Mouse (Mus musculus) neural tube, embryonic 15.5 days (tissue): ENCODE results near the gene 7530416G11Rik. TPM values are rescaled to one million over a fixed set of nuclear protein-coding genes. Genes with fewer than 3 reads are reported as not detected.

ENCODE experiments used
- ATAC-seq: fragments of 200-750 bp; cut with Nextera tagmentation; 2 replicates; pipeline ENCODE4 v1.8.0; 2017; ENCODE audit warnings: mild to moderate bottlenecking, moderate TSS enrichment, moderate library complexity; ENCODE audit not compliant: low FRiP score
- H3K27ac ChIP-seq: fragments of 300-500 bp; sonication (generic); replicated peaks from 2 replicates; pipeline ENCODE4 v1.5.1; 2015; ENCODE audit warnings: mild to moderate bottlenecking, inconsistent platforms
- H3K27me3 ChIP-seq: fragments of 300-500 bp; sonication (generic); replicated peaks from 2 replicates; pipeline ENCODE4 v1.6.1; 2015; ENCODE audit warnings: inconsistent platforms
- H3K36me3 ChIP-seq: fragments of 300-500 bp; sonication (generic); 2 replicates; pipeline ENCODE4 v1.6.1; 2015; ENCODE audit warnings: inconsistent platforms
- H3K4me1 ChIP-seq: fragments of 300-500 bp; sonication (generic); 2 replicates; pipeline ENCODE4 v1.6.1; 2015; ENCODE audit warnings: inconsistent platforms
- H3K4me2 ChIP-seq: fragments of 300-500 bp; sonication (generic); 2 replicates; pipeline ENCODE4 v1.6.1; 2015; ENCODE audit warnings: inconsistent platforms, mild to moderate bottlenecking, moderate library complexity
- H3K4me3 ChIP-seq: fragments of 300-500 bp; sonication (generic); replicated peaks from 2 replicates; pipeline ENCODE4 v1.5.1; 2015; ENCODE audit warnings: mild to moderate bottlenecking, inconsistent platforms
- H3K9ac ChIP-seq: fragments of 300-500 bp; sonication (generic); replicated peaks from 2 replicates; pipeline ENCODE4 v1.6.1; 2015; ENCODE audit warnings: mild to moderate bottlenecking, inconsistent platforms
- H3K9me3 ChIP-seq: fragments of 300-500 bp; sonication (generic); replicated peaks from 2 replicates; pipeline ENCODE4 v1.6.1; 2016; ENCODE audit warnings: inconsistent platforms
- WGBS: fragments of 180-500 bp; shearing (Covaris S2); methylation state at CpG from one replicate; pipeline ENCODE4 v1.1.7; 2015; ENCODE audit warnings: mixed read lengths; 5-methylcytosine and 5-hydroxymethylcytosine counted together
- polyA plus RNA-seq: library from polyadenylated mRNA; unstranded; fragments of >200 nt; fragmentation: Nextera tagmentation; extraction: Ambion mirVana; gene quantifications from 2 replicates; pipeline ENCODE4 v1.2.1, GENCODE M21; 2015

Gene 7530416G11Rik
- polyA plus RNA-seq, 1 experiment from 2014 or later: not detected

DNA sequence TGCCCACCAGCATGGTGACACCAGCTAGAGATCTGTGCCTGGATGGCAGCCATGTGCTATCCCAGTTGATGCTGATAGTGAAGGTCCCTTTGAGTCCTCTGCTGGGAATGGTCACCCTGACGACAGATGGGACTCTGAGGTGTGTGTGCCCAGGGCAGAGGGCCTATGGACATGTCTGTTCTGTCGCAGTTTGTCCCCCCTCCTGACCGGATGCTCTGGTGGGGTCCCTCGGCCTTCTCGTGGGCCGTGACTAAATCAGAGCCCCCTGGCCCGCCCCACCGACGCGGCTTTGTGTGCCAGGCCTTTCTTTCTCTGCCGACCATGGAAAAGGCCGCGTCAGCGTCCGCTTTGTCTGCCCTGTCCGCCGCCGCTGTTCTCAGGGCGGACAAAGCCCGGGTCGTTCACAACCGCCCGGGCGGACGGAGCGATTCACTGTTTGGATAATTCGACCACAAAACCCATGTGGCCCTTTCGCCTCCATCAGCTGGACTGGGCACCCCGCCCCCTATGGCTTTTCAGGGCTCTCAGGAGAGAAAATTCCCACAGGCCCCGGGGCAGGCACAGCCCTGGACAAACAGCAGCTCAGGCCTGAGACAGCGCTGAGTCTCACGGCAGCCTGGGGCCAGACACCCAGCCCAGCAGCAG lies 4.5 kb upstream of the 7530416G11Rik start:
- Histone ChIP-seq H3K27me3 (no peaks in the 10 kb centered on the region), H3K36me3 (no peaks in the 10 kb centered on the region), H3K27ac (0 out of 2 replicates have a peak overlapping the region, but pooled peaks have one; percentile 23), H3K4me2 (no peak overlapping the region), H3K4me3 (no peak overlapping the region), H3K9ac (no peak overlapping the region), H3K4me1 (peaks cover 18% of the 10 kb centered on the region; the same call in 1 of the 2 replicates), H3K9me3 (no peaks in the 10 kb centered on the region)
- ATAC-seq: peak; percentile 25; the same call in 1 of the 2 replicates
- WGBS: 18% methylated on average over 32 of the region's 32 CpGs

DNA sequence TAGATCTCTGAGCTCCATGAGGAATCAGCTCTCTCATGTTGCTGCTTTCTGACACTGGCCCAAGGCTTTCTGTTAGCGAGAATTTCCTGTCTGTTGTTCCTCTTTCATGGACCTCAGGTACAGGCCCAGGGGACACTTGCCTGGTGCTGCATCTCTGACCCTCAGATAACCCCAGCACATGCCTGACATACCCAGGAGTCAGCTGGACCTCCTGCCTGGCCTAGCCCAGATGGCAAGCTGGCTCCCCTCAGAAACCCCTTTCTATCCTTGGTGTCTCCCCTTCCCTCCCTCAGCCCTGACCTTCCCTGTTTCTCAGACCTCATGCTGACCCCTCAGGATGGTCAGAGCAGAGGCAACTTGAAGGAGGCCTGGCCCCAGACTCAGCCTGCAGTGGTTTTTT lies 3.7 kb upstream of the 7530416G11Rik start:
- no peak overlapping the region for H3K4me2 ChIP-seq
- ATAC-seq: no peak
- WGBS: 69% methylated on average over 1 of the region's 1 CpGs
- no peaks in the 10 kb centered on the region for H3K36me3 ChIP-seq
- no peak overlapping the region for H3K4me3 ChIP-seq
- no peaks in the 10 kb centered on the region for H3K9me3 ChIP-seq
- no peak overlapping the region for H3K27ac ChIP-seq
- H3K9ac ChIP-seq: no peak overlapping the region
- peaks cover 18% of the 10 kb centered on the region; the same call in 1 of the 2 replicates for H3K4me1 ChIP-seq
- no peaks in the 10 kb centered on the region for H3K27me3 ChIP-seq

- Histone ChIP-seq H3K27ac (0 out of 2 replicates have a peak overlapping the region, but pooled peaks have one; percentile 51), H3K9ac (no peak overlapping the region), H3K27me3 (no peaks in the 10 kb centered on the region), H3K4me2 (no peak overlapping the region), H3K9me3 (no peaks in the 10 kb centered on the region), H3K4me3 (no peak overlapping the region), H3K36me3 (no peaks in the 10 kb centered on the region), H3K4me1 (peaks cover 18% of the 10 kb centered on the region; the same call in 1 of the 2 replicates)
- 22% methylated on average over 14 of the region's 14 CpGs for WGBS
- ATAC-seq: peak; percentile 51; the same call in 1 of the 2 replicates
These were observed 2.3 kb upstream of the 7530416G11Rik start for GRCm38 (mm10) chr15:85505118-85505925.

DNA sequence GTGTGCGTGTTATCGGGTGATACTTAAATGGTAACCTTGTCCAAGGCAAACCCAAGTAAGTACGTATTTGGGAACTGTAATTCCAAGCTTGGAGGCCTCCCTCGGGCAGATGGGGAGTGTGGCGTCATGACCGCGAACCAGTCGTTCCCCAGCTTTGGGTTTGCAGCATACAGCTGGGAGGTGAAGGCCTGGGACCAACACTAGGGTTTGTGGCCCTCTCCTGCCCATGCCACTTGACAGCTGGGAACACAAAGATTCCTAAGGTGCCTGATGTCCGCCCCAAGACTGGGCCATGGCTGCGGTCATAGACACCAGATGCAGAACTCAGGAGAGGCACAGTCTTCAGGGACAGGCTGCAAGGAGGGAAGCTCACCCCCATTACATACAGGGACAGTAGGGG lies 2.8 kb downstream of the 7530416G11Rik start:
- 84% methylated on average over 10 of the region's 10 CpGs for WGBS
- Histone ChIP-seq H3K4me2 (no peak overlapping the region), H3K9me3 (no peaks in the 10 kb centered on the region), H3K36me3 (no peaks in the 10 kb centered on the region), H3K27ac (no peak overlapping the region), H3K9ac (no peak overlapping the region), H3K4me1 (peaks cover 9% of the 10 kb centered on the region; the same call in 1 of the 2 replicates), H3K4me3 (no peak overlapping the region), H3K27me3 (no peaks in the 10 kb centered on the region)
- no peak for ATAC-seq

GRCm38 (mm10) chr15:85497981-85498475 lies 5.0 kb downstream of the 7530416G11Rik start:
- ATAC-seq: no peak
- H3K27me3 ChIP-seq: no peaks in the 10 kb centered on the region
- no peaks in the 10 kb centered on the region for H3K36me3 ChIP-seq
- peaks cover 15% of the 10 kb centered on the region for H3K4me1 ChIP-seq
- WGBS: 10% methylated on average over 10 of the region's 10 CpGs
- H3K4me2 ChIP-seq: no peak overlapping the region
- H3K4me3 ChIP-seq: no peak overlapping the region
- no peak overlapping the region for H3K27ac ChIP-seq
- H3K9me3 ChIP-seq: no peaks in the 10 kb centered on the region
- H3K9ac ChIP-seq: no peak overlapping the region

GRCm38 (mm10) chr15:85497548-85497947 lies 5.5 kb downstream of the 7530416G11Rik start:
- Histone ChIP-seq H3K27me3 (no peaks in the 10 kb centered on the region), H3K4me3 (no peak overlapping the region), H3K27ac (no peak overlapping the region), H3K36me3 (no peaks in the 10 kb centered on the region), H3K9ac (no peak overlapping the region), H3K4me1 (peaks cover 15% of the 10 kb centered on the region), H3K9me3 (no peaks in the 10 kb centered on the region), H3K4me2 (no peak overlapping the region)
- WGBS: 77% methylated on average over 4 of the region's 4 CpGs
- ATAC-seq: no peak

DNA sequence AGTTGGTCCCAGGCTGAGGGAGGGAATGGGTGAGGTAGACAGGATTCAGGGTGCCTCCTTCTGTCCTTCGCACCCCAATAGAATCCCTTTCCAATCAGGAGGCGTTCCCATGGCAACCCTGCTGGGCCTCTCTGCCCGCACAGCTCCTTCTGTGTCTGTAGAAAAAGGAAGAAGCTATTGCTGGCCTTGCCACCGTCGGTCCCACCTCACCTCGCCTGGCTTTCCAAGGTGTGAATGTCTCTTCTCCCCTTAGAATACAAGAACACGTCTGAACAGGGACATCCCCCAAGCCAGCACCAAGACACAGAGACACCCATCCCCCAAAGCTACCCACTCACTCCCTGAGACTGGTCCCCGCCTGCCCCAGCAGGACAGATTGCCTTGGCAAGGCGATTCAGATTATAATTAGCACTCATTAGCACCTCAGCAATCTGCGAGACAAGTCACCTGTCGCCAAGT lies 8.8 kb downstream of the 7530416G11Rik start:
- H3K4me3 ChIP-seq: no peak overlapping the region
- H3K36me3 ChIP-seq: no peaks in the 10 kb centered on the region
- WGBS: 6% methylated on average over 11 of the region's 11 CpGs
- H3K9ac ChIP-seq: no peak overlapping the region
- no peaks in the 10 kb centered on the region for H3K9me3 ChIP-seq
- peaks cover 18% of the 10 kb centered on the region for H3K4me1 ChIP-seq
- H3K27ac ChIP-seq: no peak overlapping the region
- no peak overlapping the region for H3K4me2 ChIP-seq
- no peaks in the 10 kb centered on the region for H3K27me3 ChIP-seq
- ATAC-seq: peak; percentile 63; the same call in 1 of the 2 replicates

- Histone ChIP-seq H3K4me1 (peaks cover 14% of the 10 kb centered on the region), H3K36me3 (no peaks in the 10 kb centered on the region), H3K9ac (no peak overlapping the region), H3K4me3 (no peak overlapping the region), H3K27me3 (no peaks in the 10 kb centered on the region), H3K27ac (no peak overlapping the region), H3K9me3 (no peaks in the 10 kb centered on the region), H3K4me2 (no peak overlapping the region)
- 58% methylated on average over 7 of the region's 7 CpGs for WGBS
- no peak for ATAC-seq
These were observed 13.3 kb downstream of the 7530416G11Rik start for GRCm38 (mm10) chr15:85489751-85490150.

DNA sequence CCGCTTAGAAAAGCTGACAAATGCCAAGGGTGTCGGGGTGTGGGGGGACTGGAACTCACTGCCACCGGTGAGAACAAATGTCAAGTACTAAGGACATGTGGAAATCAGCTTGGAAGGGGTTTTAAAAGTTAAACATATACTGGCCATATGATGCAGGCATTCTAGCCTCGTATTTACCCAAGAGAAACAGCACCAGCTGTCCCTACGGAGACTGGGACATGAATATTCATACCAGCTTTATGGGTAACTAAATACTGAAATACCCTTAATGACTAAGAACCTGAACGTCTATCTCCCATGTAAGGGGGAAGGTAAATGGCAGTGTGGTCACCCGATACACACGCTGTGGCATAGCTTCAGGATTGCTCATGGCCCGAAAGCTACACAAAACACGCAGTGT lies 14.1 kb downstream of the 7530416G11Rik start:
- Histone ChIP-seq H3K9me3 (no peaks in the 10 kb centered on the region), H3K36me3 (no peaks in the 10 kb centered on the region), H3K27ac (no peak overlapping the region), H3K4me3 (no peak overlapping the region), H3K4me1 (peaks cover 6% of the 10 kb centered on the region), H3K27me3 (no peaks in the 10 kb centered on the region), H3K4me2 (no peak overlapping the region), H3K9ac (no peak overlapping the region)
- ATAC-seq: no peak
- whole genome bisulfite sequencing: 63% methylated on average over 10 of the region's 10 CpGs

DNA sequence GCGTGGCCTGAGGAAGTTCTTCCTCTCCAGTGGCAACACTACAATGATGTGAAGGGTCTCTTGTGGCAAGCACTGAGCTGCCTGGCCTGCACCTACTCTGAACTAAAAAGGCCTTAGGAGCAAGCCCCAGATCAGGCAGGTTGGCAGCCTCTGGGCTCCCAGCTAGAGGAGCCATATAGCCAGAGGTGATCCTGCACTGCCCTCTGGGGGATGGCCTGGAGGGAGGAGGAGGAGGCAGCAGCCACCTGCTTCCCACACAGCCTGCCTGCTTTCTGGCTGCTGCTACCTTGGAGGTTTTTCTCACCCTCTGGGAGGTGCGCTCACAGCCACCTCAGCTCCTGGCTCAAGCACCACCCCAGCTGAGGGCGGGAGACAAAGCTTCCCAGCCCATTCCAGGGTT lies 22.4 kb downstream of the 7530416G11Rik start:
- ATAC-seq: peak; percentile 32
- H3K4me2 ChIP-seq: no peak overlapping the region
- peaks cover 15% of the 10 kb centered on the region for H3K4me1 ChIP-seq
- H3K9me3 ChIP-seq: no peaks in the 10 kb centered on the region
- no peak overlapping the region for H3K9ac ChIP-seq
- no peaks in the 10 kb centered on the region for H3K36me3 ChIP-seq
- no peaks in the 10 kb centered on the region for H3K27me3 ChIP-seq
- no peak overlapping the region for H3K4me3 ChIP-seq
- 27% methylated on average over 3 of the region's 3 CpGs for WGBS
- H3K27ac ChIP-seq: peak overlapping the region; percentile 28; the same call in 1 of the 2 replicates

GRCm38 (mm10) chr15:85479919-85480318 lies 23.1 kb downstream of the 7530416G11Rik start:
- no peak overlapping the region for H3K9ac ChIP-seq
- H3K27me3 ChIP-seq: no peaks in the 10 kb centered on the region
- no peak overlapping the region for H3K27ac ChIP-seq
- H3K36me3 ChIP-seq: no peaks in the 10 kb centered on the region
- no peak overlapping the region for H3K4me3 ChIP-seq
- no peak for ATAC-seq
- H3K4me2 ChIP-seq: no peak overlapping the region
- no peaks in the 10 kb centered on the region for H3K9me3 ChIP-seq
- H3K4me1 ChIP-seq: peaks cover 15% of the 10 kb centered on the region
- 58% methylated on average over 5 of the region's 5 CpGs for WGBS
